Mouse (Mus musculus) kidney, embryonic 16.5 days (tissue): ENCODE results near the gene Klhdc7b. TPM values are rescaled to one million over a fixed set of nuclear protein-coding genes. Genes with fewer than 3 reads are reported as not detected.

Source experiments
- ATAC-seq: fragments of 200-750 bp; cut with Nextera tagmentation; 2 replicates; pipeline ENCODE4 v1.8.0; 2017; ENCODE audit warnings: moderate TSS enrichment; ENCODE audit not compliant: low FRiP score, low TSS enrichment
- H3K27ac ChIP-seq: fragments of 300-500 bp; sonication (generic); 2 replicates; pipeline ENCODE4 v1.5.1; 2014; ENCODE audit warnings: low read length
- H3K27me3 ChIP-seq: fragments of 300-500 bp; sonication (generic); 2 replicates; pipeline ENCODE4 v1.6.1; 2014; ENCODE audit warnings: low read length, control low read depth, mixed read lengths; ENCODE audit not compliant: insufficient read depth
- H3K36me3 ChIP-seq: fragments of 300-500 bp; sonication (generic); 2 replicates; pipeline ENCODE4 v1.6.1; 2014; ENCODE audit warnings: low read length, control low read depth, mixed read lengths; ENCODE audit not compliant: insufficient read depth
- H3K4me1 ChIP-seq: fragments of 300-500 bp; sonication (generic); 2 replicates; pipeline ENCODE4 v1.6.1; 2014; ENCODE audit warnings: low read length, control low read depth, mixed read lengths; ENCODE audit not compliant: insufficient read depth
- H3K4me2 ChIP-seq: fragments of 300-500 bp; sonication (generic); replicated peaks from 2 replicates; pipeline ENCODE4 v1.6.1; 2014; ENCODE audit warnings: low read depth, low read length
- H3K4me3 ChIP-seq: fragments of 300-500 bp; sonication (generic); 2 replicates; pipeline ENCODE4 v1.5.1; 2014; ENCODE audit warnings: mild to moderate bottlenecking, low read length
- H3K9ac ChIP-seq: fragments of 300-500 bp; sonication (generic); replicated peaks from 2 replicates; pipeline ENCODE4 v1.6.1; 2014; ENCODE audit warnings: low read length
- H3K9me3 ChIP-seq: fragments of 300-500 bp; sonication (generic); 2 replicates; pipeline ENCODE4 v1.6.1; 2016; ENCODE audit warnings: low read length, control low read depth
- WGBS: fragments of 180-500 bp; shearing (Covaris S2); extraction: QIAGEN DNeasy Blood & Tissue Kit; methylation state at CpG from one replicate; pipeline ENCODE4 v1.1.7; 2014; 5-methylcytosine and 5-hydroxymethylcytosine counted together
- polyA plus RNA-seq: library from polyadenylated mRNA; unstranded; fragments of >200 nt; fragmentation: Nextera tagmentation; extraction: Ambion mirVana; gene quantifications from 2 replicates; pipeline ENCODE4 v1.2.1, GENCODE M21; 2015

Gene Klhdc7b
- polyA plus RNA-seq, 1 experiment from 2014 or later: 0.04 TPM

DNA sequence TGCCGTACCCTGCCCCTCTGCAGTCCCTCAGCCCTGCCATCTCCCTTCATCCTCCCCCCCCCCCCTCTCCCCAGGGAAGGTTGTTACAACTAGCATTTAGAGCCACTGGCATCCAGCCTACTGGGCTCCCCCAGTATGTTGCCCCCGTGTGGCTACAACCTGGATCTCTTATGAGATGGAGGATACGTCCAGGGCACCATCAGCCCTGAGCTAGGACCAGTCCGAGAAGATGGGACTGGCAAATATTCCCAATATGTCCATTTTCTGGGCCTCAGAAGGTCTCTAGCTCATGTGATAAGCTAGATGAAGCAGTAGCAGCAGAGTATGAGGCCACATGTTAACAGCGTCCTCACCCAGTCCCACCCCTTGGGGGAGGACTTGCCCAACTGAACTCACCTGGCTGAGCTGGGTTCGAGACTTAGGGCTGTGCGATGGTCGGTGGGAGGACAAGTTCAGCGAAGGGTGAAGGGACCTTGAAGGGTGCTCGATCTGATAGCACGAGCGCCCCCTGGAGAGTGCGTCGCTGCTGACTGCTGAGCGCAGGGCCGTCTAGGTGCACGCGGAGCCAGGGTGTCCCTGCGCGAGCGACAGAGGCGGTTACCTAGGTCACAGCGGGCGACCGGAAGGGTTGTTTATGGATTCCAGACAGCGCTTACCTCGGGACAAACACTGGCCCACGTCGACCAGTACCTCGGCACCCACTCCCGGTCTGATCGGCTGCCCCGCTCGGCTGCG, 11.5 kb upstream of the Klhdc7b start:
- H3K4me1 ChIP-seq: peaks cover 16% of the 10 kb centered on the region
- peak overlapping the region; percentile 79 for H3K4me3 ChIP-seq
- H3K27me3 ChIP-seq: peaks cover 23% of the 10 kb centered on the region
- peak; percentile 88 for ATAC-seq
- H3K9me3 ChIP-seq: no peaks in the 10 kb centered on the region
- peak overlapping the region; percentile 97 for H3K27ac ChIP-seq
- H3K9ac ChIP-seq: peak overlapping the region; percentile 88
- peak overlapping the region; percentile 90 for H3K4me2 ChIP-seq
- WGBS: 1% methylated on average over 35 of the region's 35 CpGs
- peaks cover 37% of the 10 kb centered on the region for H3K36me3 ChIP-seq

DNA sequence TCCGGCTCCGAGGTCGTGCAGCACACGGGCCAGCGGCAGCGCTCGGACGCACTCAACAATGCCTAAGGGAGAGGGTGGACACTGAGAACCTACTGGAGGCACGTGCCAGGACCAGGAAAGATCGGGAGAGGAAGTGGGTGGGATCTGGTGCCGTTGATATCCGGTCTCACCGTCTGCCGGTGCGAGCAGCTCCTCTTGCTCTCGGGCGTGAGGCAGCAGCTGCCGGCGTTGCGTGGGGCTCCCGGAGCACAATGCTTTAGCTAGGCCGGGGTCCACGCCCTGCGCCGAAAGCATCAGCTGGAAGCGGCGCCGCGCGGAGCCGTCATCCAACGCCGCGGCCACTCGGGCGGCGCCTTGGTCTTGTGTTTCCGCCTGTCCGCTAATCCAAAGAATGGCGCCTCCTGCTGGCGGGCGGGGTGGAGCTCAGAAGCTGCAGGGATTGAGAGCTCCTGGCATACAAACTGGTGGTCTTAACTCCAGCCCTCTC, 10.9 kb upstream of the Klhdc7b start, which contains the start of gene Sco2:
Gene Sco2, minus strand, starts transcription at position 85 of the 487 bp plus-strand sequence.
- peak; percentile 85 for ATAC-seq
- Histone ChIP-seq H3K27ac (peak within 1 kb of the TSS; percentile 97), H3K9me3 (no peaks in the 10 kb centered on the region), H3K4me2 (peak within 1 kb of the TSS; percentile 90), H3K4me1 (peaks cover 22% of the 10 kb centered on the region), H3K36me3 (peaks cover 33% of the 10 kb centered on the region), H3K4me3 (peak within 1 kb of the TSS; percentile 79), H3K27me3 (peaks cover 29% of the 10 kb centered on the region), H3K9ac (peak within 1 kb of the TSS; percentile 88)
- under 1% methylated on average over 42 of the region's 42 CpGs for WGBS

DNA sequence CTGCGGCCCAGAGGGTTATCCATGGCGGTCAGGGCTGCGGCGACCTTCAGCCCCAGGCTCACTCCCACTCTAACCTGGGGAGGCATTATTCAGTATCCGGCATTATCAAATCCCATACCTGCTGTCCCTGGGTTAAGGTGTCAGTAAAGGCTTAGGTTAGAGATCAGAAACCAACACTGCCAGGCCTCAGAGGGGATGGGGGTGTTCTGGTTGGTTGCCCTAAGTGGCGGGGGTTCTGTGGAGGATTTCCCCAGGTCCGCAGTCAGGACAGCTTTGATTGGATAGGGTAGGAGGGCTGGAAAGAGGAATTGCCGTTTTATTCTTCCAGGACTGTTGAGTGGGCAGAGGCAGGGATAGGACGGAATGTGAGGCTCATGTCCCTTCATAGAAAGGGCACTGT, 10.4 kb upstream of the Klhdc7b start:
- Histone ChIP-seq H3K27me3 (peaks cover 34% of the 10 kb centered on the region), H3K27ac (peak overlapping the region; percentile 97), H3K4me3 (peak overlapping the region; percentile 79), H3K36me3 (peaks cover 31% of the 10 kb centered on the region), H3K9me3 (no peaks in the 10 kb centered on the region), H3K4me2 (peak overlapping the region; percentile 90), H3K4me1 (peaks cover 27% of the 10 kb centered on the region), H3K9ac (peak overlapping the region; percentile 88)
- 51% methylated on average over 9 of the region's 9 CpGs for WGBS
- no peak for ATAC-seq

DNA sequence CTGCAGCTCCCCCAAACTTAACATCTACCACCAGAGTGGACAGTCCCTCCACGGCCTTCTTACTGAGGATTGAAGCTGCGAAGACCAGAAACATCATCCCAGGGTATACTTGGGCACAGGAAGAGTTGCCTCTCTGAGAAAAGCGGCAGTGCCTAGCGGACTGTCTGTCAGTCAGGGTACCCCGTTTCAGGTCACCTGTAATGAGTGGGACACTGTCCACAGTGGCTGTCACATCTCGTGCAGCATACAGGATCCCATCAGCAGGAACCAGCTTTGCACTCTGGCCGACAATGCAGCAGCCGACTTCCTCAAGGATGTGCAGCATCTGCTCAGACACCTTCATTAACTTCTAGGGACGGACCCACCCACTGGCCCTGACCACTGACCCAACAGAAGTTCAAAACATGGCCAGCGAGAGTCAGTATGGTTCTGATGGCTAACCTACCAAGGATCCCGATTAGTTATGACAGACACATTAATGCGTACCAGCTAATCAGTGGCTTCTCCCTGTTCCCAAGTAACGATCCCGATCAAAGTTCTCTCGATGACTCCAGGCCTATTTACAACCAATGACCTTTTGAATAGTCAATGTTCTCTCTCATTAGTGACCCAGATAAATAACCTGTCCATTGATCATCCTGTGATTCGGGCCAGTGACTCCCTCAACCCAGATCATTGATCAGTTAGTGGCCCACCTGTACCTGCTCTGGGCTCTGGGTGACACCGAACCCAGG, 9.7 kb upstream of the Klhdc7b start:
- H3K27ac ChIP-seq: no peak overlapping the region
- 88% methylated on average over 17 of the region's 17 CpGs for WGBS
- no peak overlapping the region for H3K4me3 ChIP-seq
- H3K9ac ChIP-seq: peak overlapping the region; percentile 88; the same call in 1 of the 2 replicates
- H3K9me3 ChIP-seq: no peaks in the 10 kb centered on the region
- peaks cover 25% of the 10 kb centered on the region for H3K36me3 ChIP-seq
- ATAC-seq: no peak
- no peak overlapping the region for H3K4me2 ChIP-seq
- H3K27me3 ChIP-seq: peaks cover 39% of the 10 kb centered on the region
- peaks cover 30% of the 10 kb centered on the region for H3K4me1 ChIP-seq

DNA sequence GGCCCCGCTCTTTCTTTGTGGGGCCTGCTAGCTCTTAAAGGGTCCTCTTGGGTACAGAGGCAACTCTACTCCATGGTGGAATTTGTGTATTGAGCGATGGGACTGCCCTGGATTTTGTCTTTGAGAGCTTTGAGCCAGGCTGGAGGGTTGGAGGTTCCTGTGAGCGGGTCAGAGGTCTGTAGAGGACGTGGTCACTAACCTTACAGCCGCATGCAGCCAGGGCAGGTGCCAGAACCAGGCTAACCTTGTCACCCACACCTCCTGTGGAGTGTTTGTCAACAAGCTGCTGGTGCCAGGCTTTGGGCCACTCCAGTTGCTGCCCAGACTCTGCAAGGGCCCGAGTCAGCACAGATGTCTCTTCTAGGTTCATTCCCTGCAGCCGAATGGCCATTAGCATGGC, 8.7 kb upstream of the Klhdc7b start:
- Histone ChIP-seq H3K9me3 (no peaks in the 10 kb centered on the region), H3K4me3 (no peak overlapping the region), H3K27me3 (peaks cover 46% of the 10 kb centered on the region), H3K36me3 (peaks cover 14% of the 10 kb centered on the region), H3K27ac (no peak overlapping the region), H3K4me2 (no peak overlapping the region), H3K9ac (no peak overlapping the region), H3K4me1 (peaks cover 30% of the 10 kb centered on the region)
- ATAC-seq: no peak
- 83% methylated on average over 7 of the region's 7 CpGs for WGBS

DNA sequence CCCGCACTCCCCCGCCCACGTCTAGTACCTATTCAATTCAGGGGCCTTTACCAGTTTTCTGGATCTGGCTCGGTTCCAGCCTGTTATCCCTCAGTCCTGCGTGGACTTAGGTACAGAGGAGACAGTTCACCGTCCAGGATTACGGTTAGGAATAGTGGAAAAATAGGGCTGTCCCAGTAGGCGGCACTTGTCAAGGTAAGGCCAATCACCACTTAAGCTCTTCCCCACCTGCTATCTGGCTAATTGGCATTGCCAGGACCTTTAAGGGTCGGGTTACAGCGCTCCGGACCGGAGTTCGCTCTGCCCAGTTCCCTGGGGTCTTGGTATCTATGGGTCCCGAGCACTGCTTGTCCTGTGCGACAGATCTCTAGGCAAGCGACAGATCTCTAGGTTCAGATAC, 7.8 kb upstream of the Klhdc7b start, which contains the start of gene Tymp:
Gene Tymp, minus strand, starts transcription at position 83 of the 400 bp plus-strand sequence.
- no peak within 1 kb of the TSS for H3K9ac ChIP-seq
- 16% methylated on average over 16 of the region's 16 CpGs for WGBS
- H3K27ac ChIP-seq: no peak within 1 kb of the TSS
- H3K9me3 ChIP-seq: no peaks in the 10 kb centered on the region
- peaks cover 30% of the 10 kb centered on the region for H3K4me1 ChIP-seq
- H3K4me2 ChIP-seq: peak within 1 kb of the TSS; percentile 26
- H3K4me3 ChIP-seq: peak within 1 kb of the TSS; percentile 13
- peaks cover 48% of the 10 kb centered on the region for H3K27me3 ChIP-seq
- no peak for ATAC-seq
- peaks cover 5% of the 10 kb centered on the region for H3K36me3 ChIP-seq

DNA sequence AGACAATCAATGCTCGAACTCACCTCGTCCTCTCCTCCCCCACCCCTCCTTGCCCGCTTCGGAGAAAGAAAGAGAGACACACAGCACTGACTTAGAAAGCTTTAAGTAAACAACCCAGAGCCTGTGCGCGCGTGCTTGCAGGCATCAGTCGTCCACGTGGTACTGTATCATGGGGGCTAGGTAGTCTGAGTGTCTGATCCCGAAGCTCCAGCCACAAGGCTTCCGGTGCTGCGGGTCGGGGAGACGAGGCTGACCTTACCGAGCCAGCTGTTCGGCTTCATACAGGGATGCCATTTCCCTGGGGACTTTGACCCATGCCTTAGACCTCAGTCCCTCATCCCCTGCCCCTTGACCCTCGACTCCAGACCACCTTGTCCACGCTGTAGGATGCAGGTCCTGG, 7.4 kb upstream of the Klhdc7b start:
- Histone ChIP-seq H3K4me1 (peaks cover 30% of the 10 kb centered on the region), H3K4me2 (peak overlapping the region; percentile 26), H3K27me3 (peaks cover 48% of the 10 kb centered on the region), H3K4me3 (peak overlapping the region; percentile 13), H3K36me3 (peaks cover under 1% of the 10 kb centered on the region; the same call in 1 of the 2 replicates), H3K9me3 (no peaks in the 10 kb centered on the region), H3K9ac (no peak overlapping the region), H3K27ac (no peak overlapping the region)
- no peak for ATAC-seq
- WGBS: 4% methylated on average over 18 of the region's 18 CpGs

DNA sequence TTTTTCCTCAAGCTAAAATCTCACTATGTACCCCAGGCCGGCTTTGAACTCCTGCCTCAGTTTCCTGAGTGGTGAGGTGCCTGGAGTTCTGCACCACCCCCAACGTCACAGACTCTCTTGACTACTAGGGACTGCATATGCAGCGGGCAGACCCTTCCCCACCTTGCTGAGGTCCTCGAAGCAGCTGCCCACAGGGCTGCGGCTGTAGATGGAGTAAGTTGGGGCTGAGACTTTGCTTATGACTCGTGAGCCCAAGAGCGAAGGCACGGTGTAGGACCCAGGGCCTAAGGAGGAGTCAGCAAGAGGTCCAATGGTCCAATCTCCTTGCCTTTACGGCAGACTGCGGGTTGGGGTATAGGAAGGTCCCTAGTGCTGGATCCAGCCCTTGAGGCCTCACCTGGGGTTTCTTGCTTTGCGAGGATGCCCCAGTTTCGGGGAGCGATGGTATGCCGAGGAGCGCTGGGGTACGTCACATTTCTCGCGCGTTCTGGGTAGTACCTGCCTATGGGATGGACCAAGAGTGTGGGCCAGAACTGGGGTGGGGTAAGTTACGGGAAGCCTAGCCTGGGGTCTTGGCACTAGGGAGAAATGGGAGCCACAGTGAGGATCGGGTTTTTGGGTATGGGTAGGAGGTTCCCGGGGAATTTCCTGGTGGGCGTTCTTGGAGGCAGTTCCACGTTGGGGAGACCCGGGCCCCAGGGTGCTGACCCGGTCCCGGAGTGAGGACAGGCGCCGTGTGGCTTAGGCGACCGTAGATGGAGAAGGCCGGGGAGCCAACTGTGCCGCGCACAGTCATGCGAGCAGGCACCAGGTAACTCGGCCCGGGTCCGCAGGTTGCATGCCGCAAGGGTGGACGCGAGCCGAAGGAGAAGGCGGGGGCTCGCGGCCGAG, 6.5 kb upstream of the Klhdc7b start:
- H3K9ac ChIP-seq: peak overlapping the region; percentile 63
- WGBS: 9% methylated on average over 46 of the region's 46 CpGs

DNA sequence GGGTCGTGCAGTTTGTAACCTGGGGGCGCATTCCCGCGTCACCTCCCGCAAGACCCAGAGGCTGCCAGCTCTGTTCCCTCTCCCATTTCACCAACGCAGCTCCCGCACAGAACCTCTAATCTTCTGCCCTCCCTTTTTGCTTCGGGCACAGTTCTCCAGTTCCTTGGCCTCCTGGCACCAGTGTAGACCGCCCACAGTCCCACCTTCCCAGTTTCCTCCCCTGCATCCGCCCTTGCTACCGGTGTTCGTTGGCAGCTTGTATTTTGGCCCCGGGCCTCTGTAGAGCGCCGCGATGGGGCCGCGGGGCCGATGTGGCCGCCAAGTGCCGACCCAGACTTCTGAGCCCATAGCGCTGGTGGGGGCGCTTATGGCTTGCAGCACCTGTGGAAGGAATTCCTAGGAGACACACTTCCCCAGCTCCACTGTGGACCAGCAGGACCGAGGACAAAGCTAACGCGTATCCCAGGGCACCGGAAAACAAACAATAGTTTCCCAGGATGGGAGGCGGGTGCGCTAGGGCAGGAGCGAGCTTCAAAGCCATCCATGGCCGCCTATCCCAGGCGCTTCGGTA, 5.8 kb upstream of the Klhdc7b start, which contains the start of gene Odf3b:
Gene Odf3b, minus strand, starts transcription at position 452 of the 571 bp plus-strand sequence.
- H3K9ac ChIP-seq: peak within 1 kb of the TSS; percentile 63
- peaks cover 48% of the 10 kb centered on the region for H3K27me3 ChIP-seq

More for the DNA sequence above, 6.5 kb upstream of the Klhdc7b start:
- Histone ChIP-seq H3K27me3 (peaks cover 48% of the 10 kb centered on the region), H3K4me3 (peak overlapping the region; percentile 49), H3K36me3 (no peaks in the 10 kb centered on the region), H3K27ac (no peak overlapping the region), H3K4me2 (peak overlapping the region; percentile 82), H3K9me3 (no peaks in the 10 kb centered on the region), H3K4me1 (peaks cover 22% of the 10 kb centered on the region)
- ATAC-seq: no peak

More for the DNA sequence above, 5.8 kb upstream of the Klhdc7b start, which contains the start of gene Odf3b:
- WGBS: under 1% methylated on average over 33 of the region's 33 CpGs
- Histone ChIP-seq H3K4me1 (peaks cover 21% of the 10 kb centered on the region), H3K4me3 (peak within 1 kb of the TSS; percentile 49), H3K36me3 (no peaks in the 10 kb centered on the region), H3K4me2 (peak within 1 kb of the TSS; percentile 82), H3K27ac (no peak within 1 kb of the TSS), H3K9me3 (no peaks in the 10 kb centered on the region)
- peak; percentile 4; the same call in 1 of the 2 replicates for ATAC-seq
